Mouse (Mus musculus) kidney, adult 9 months (tissue): ENCODE measurements at regions not wholly inside any gene's neighbourhood (a gene's known extent, or its start where the extent isn't known, plus 50 kb on each side); places are given as distances from the start of the nearest gene placed in this dataset.

ENCODE experiments used
- DNase-seq: peaks from one replicate; pipeline ENCODE4 v3.0.0; 2022

GRCm38 (mm10) chr13:90823877-90824276 lies 81.3 kb downstream of the Atp6ap1l start:
- DNase-seq = no peak

- DNase-seq = peak; percentile 14
Observed at GRCm38 (mm10) chr13:90821898-90822297, 83.3 kb downstream of the Atp6ap1l start.

GRCm38 (mm10) chr13:90820453-90820852 lies 84.7 kb downstream of the Atp6ap1l start:
- no peak for DNase-seq

- DNase-seq = no peak
Observed at GRCm38 (mm10) chr13:90819934-90820333, 85.2 kb downstream of the Atp6ap1l start.

GRCm38 (mm10) chr13:90814174-90814865 lies 90.8 kb downstream of the Atp6ap1l start:
- no peak for DNase-seq

GRCm38 (mm10) chr13:90810011-90810410 lies 95.1 kb downstream of the Atp6ap1l start:
- no peak for DNase-seq

- DNase-seq = no peak
Observed at GRCm38 (mm10) chr13:90799641-90800040, 105.5 kb downstream of the Atp6ap1l start.

- no peak for DNase-seq
Observed at GRCm38 (mm10) chr13:90798791-90799542, 106.2 kb downstream of the Atp6ap1l start.

GRCm38 (mm10) chr13:90798381-90798780 lies 106.8 kb downstream of the Atp6ap1l start:
- no peak for DNase-seq

GRCm38 (mm10) chr13:90797209-90797608 lies 107.9 kb downstream of the Atp6ap1l start:
- DNase-seq = no peak

- no peak for DNase-seq
Observed at GRCm38 (mm10) chr13:90796809-90797208, 108.3 kb downstream of the Atp6ap1l start.

- no peak for DNase-seq
Observed at GRCm38 (mm10) chr13:90782435-90782834, 122.7 kb downstream of the Atp6ap1l start.

GRCm38 (mm10) chr13:90781974-90782373 lies 123.2 kb downstream of the Atp6ap1l start:
- DNase-seq = no peak

- DNase-seq = no peak
Observed at GRCm38 (mm10) chr13:90777952-90778298, 127.2 kb downstream of the Atp6ap1l start.

GRCm38 (mm10) chr13:90777123-90777951 lies 127.8 kb downstream of the Atp6ap1l start:
- no peak for DNase-seq

- peak; percentile 26 for DNase-seq
Observed at GRCm38 (mm10) chr13:90762154-90762553, 143.0 kb downstream of the Atp6ap1l start.

GRCm38 (mm10) chr13:90760516-90761050 lies 144.6 kb downstream of the Atp6ap1l start:
- DNase-seq = peak; percentile 61

- DNase-seq = no peak
Observed at GRCm38 (mm10) chr13:90754451-90754850, 150.7 kb downstream of the Atp6ap1l start.

GRCm38 (mm10) chr13:90749741-90750140 lies 155.4 kb downstream of the Atp6ap1l start:
- no peak for DNase-seq

GRCm38 (mm10) chr13:90745063-90745462 lies 160.1 kb downstream of the Atp6ap1l start:
- DNase-seq = no peak

GRCm38 (mm10) chr13:90742615-90743402 lies 162.3 kb downstream of the Atp6ap1l start:
- DNase-seq = no peak

GRCm38 (mm10) chr13:90739797-90740196 lies 165.4 kb downstream of the Atp6ap1l start:
- DNase-seq = no peak
